Mouse (Mus musculus) hindbrain, embryonic 12.5 days (tissue): ENCODE results near the gene Syt1. TPM values are rescaled to one million over a fixed set of nuclear protein-coding genes. Genes with fewer than 3 reads are reported as not detected.

Experiments used
- ATAC-seq: fragments of 200-750 bp; cut with Nextera tagmentation; 2 replicates; pipeline ENCODE4 v1.8.0; 2017; ENCODE audit warnings: moderate TSS enrichment; ENCODE audit not compliant: low FRiP score
- H3K27ac ChIP-seq: fragments of 300-500 bp; sonication (generic); 2 replicates; pipeline ENCODE4 v1.5.1; 2016; ENCODE audit warnings: mild to moderate bottlenecking
- H3K27me3 ChIP-seq: fragments of 300-500 bp; sonication (generic); 2 replicates; pipeline ENCODE4 v1.6.1; 2016; ENCODE audit warnings: mild to moderate bottlenecking
- H3K36me3 ChIP-seq: fragments of 300-500 bp; sonication (generic); 2 replicates; pipeline ENCODE4 v1.6.1; 2016; ENCODE audit warnings: mild to moderate bottlenecking
- H3K4me1 ChIP-seq: fragments of 300-500 bp; sonication (generic); 2 replicates; pipeline ENCODE4 v1.6.1; 2016
- H3K4me2 ChIP-seq: fragments of 300-500 bp; sonication (generic); replicated peaks from 2 replicates; pipeline ENCODE4 v1.6.1; 2016; ENCODE audit warnings: mild to moderate bottlenecking
- H3K4me3 ChIP-seq: fragments of 300-500 bp; sonication (generic); 2 replicates; pipeline ENCODE4 v1.5.1; 2016; ENCODE audit warnings: mild to moderate bottlenecking
- H3K9ac ChIP-seq: fragments of 300-500 bp; sonication (generic); 2 replicates; pipeline ENCODE4 v1.6.1; 2016; ENCODE audit warnings: mild to moderate bottlenecking, moderate library complexity
- H3K9me3 ChIP-seq: fragments of 300-500 bp; sonication (generic); replicated peaks from 2 replicates; pipeline ENCODE4 v1.6.1; 2016; ENCODE audit warnings: mild to moderate bottlenecking
- WGBS: fragments of 180-500 bp; shearing (Covaris S2); methylation state at CpG from one replicate; pipeline ENCODE4 v1.1.7; 2016; 5-methylcytosine and 5-hydroxymethylcytosine counted together
- polyA plus RNA-seq: library from polyadenylated mRNA; unstranded; fragments of >200 nt; fragmentation: Nextera tagmentation; extraction: Ambion mirVana; gene quantifications from 2 replicates; pipeline ENCODE4 v1.2.1, GENCODE M21; 2016

The Syt1 gene
- polyA plus RNA-seq, 1 experiment from 2014 or later = 40.3 TPM

DNA sequence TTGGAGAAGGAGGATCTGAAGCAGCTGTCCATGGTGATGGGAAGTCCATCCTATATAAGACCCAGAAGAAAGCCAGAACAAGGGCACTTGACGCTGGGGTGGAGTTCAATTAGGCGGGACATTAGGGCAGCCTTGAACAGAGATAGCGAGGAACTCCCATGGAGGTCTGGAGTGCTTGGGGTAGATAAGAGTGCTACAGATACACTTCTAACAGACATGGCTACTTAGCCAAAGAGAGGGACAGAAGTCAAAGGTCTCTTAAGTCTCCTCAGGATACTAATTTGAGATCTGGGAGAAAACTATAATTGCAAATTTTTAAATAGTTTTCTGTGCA is 428.4 kb downstream of the Syt1 start:
- Histone ChIP-seq H3K9me3 (no peaks in the 10 kb centered on the region), H3K36me3 (no peaks in the 10 kb centered on the region), H3K9ac (no peak overlapping the region), H3K27ac (no peak overlapping the region), H3K4me1 (peaks cover 13% of the 10 kb centered on the region), H3K4me3 (no peak overlapping the region), H3K4me2 (no peak overlapping the region), H3K27me3 (no peaks in the 10 kb centered on the region)
- 89% methylated on average over 3 of the region's 3 CpGs for WGBS
- ATAC-seq = no peak

DNA sequence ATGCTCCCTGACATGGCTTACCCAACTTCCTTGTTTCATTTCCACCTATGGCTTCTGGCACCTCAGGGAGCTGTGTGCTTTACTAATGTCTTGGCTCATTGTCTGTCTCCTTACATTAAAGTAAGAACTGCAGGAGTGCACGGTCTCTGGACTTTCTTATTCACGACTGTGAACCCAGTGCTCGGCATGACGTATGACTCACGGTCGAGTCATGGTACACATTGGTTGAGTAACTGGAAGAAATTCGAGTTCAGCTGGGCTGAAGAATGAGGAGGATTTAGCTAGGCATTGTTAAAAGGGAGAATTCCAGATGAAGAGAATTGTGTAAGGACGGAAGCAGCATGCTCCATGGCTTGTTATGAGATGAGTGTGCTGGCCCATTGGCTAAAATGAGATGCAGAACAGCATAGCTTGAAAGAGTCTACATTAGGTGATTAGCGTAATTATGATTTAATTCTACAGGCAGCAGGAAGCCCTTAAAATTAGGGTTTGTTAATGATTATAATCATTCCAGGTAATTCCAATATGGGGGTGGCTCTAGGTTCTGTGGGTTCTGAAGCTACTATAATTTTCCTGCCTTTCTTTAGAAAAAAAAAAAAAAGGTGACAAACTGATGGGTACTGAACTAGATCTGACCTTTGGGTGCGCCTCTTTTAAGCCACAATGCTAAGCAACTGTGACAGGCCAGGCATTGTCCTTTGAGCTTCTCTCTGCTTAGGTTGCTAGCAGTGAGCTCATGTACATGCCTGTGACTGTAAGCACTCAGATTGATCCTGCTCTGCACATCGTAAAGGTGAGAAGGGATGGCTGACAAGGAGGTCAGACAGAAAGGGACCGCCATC is 429.0 kb downstream of the Syt1 start:
- Histone ChIP-seq H3K9ac (no peak overlapping the region), H3K4me1 (peaks cover 13% of the 10 kb centered on the region), H3K9me3 (no peaks in the 10 kb centered on the region), H3K27ac (no peak overlapping the region), H3K36me3 (no peaks in the 10 kb centered on the region), H3K27me3 (no peaks in the 10 kb centered on the region), H3K4me2 (no peak overlapping the region), H3K4me3 (no peak overlapping the region)
- WGBS = 67% methylated on average over 12 of the region's 12 CpGs
- no peak for ATAC-seq

- peak; percentile 27; the same call in 1 of the 2 replicates for ATAC-seq
- H3K4me1 ChIP-seq = peaks cover 13% of the 10 kb centered on the region
- WGBS = 48% methylated on average over 9 of the region's 9 CpGs
- no peak overlapping the region for H3K4me3 ChIP-seq
- H3K27me3 ChIP-seq = no peaks in the 10 kb centered on the region
- no peak overlapping the region for H3K4me2 ChIP-seq
- H3K36me3 ChIP-seq = no peaks in the 10 kb centered on the region
- no peak overlapping the region for H3K9ac ChIP-seq
- H3K27ac ChIP-seq = 0 out of 2 replicates have a peak overlapping the region, but pooled peaks have one; percentile 7
- H3K9me3 ChIP-seq = no peaks in the 10 kb centered on the region
Observed at GRCm38 (mm10) chr10:108580786-108581420, 429.9 kb downstream of the Syt1 start.

GRCm38 (mm10) chr10:108579396-108579795 is 431.4 kb downstream of the Syt1 start:
- Histone ChIP-seq H3K27ac (no peak overlapping the region), H3K9ac (no peak overlapping the region), H3K9me3 (no peaks in the 10 kb centered on the region), H3K4me1 (peaks cover 13% of the 10 kb centered on the region), H3K4me3 (no peak overlapping the region), H3K36me3 (no peaks in the 10 kb centered on the region), H3K4me2 (no peak overlapping the region), H3K27me3 (no peaks in the 10 kb centered on the region)
- WGBS = 80% methylated on average over 4 of the region's 4 CpGs
- ATAC-seq = no peak

DNA sequence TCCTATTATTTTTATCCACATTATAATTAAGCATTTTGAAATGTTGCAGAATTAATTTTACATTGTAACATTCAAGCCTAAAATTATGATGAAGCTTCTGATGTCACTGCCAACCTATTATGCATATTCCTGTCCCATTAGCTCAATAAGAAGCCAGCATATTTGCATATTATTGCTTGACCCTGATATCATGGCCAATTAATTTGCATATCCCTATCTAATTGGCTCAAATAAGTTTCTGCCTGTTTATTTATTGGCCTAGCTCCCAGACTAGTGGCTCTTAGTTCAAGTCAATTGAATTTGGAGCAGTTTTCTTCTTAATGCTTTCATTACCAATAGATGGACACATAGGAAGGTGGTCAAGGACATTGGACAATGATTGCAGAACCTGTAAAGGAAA is 433.2 kb downstream of the Syt1 start:
- Histone ChIP-seq H3K4me3 (no peak overlapping the region), H3K36me3 (no peaks in the 10 kb centered on the region)
- no peak for ATAC-seq

GRCm38 (mm10) chr10:108572764-108573163 is 438.0 kb downstream of the Syt1 start:
- no peak overlapping the region for H3K27ac ChIP-seq
- H3K9ac ChIP-seq = no peak overlapping the region
- peaks cover 14% of the 10 kb centered on the region for H3K4me1 ChIP-seq
- ATAC-seq = no peak
- no peak overlapping the region for H3K4me2 ChIP-seq
- H3K36me3 ChIP-seq = no peaks in the 10 kb centered on the region
- H3K9me3 ChIP-seq = no peaks in the 10 kb centered on the region
- 77% methylated on average over 4 of the region's 4 CpGs for WGBS
- no peaks in the 10 kb centered on the region for H3K27me3 ChIP-seq
- H3K4me3 ChIP-seq = no peak overlapping the region

More for the DNA sequence above, 433.2 kb downstream of the Syt1 start:
- H3K9me3 ChIP-seq = no peaks in the 10 kb centered on the region
- H3K4me2 ChIP-seq = no peak overlapping the region
- H3K9ac ChIP-seq = no peak overlapping the region
- no peaks in the 10 kb centered on the region for H3K27me3 ChIP-seq
- H3K27ac ChIP-seq = no peak overlapping the region
- 0 out of 2 replicates have a peak, but pooled peaks cover 7% of the 10 kb centered on the region for H3K4me1 ChIP-seq

- WGBS = 55% methylated on average over 5 of the region's 5 CpGs
- Histone ChIP-seq H3K4me1 (peaks cover 14% of the 10 kb centered on the region), H3K9me3 (no peaks in the 10 kb centered on the region), H3K9ac (no peak overlapping the region), H3K4me2 (no peak overlapping the region), H3K27me3 (no peaks in the 10 kb centered on the region), H3K4me3 (no peak overlapping the region), H3K36me3 (no peaks in the 10 kb centered on the region), H3K27ac (no peak overlapping the region)
- no peak for ATAC-seq
Observed at GRCm38 (mm10) chr10:108571104-108571503, 439.7 kb downstream of the Syt1 start.

DNA sequence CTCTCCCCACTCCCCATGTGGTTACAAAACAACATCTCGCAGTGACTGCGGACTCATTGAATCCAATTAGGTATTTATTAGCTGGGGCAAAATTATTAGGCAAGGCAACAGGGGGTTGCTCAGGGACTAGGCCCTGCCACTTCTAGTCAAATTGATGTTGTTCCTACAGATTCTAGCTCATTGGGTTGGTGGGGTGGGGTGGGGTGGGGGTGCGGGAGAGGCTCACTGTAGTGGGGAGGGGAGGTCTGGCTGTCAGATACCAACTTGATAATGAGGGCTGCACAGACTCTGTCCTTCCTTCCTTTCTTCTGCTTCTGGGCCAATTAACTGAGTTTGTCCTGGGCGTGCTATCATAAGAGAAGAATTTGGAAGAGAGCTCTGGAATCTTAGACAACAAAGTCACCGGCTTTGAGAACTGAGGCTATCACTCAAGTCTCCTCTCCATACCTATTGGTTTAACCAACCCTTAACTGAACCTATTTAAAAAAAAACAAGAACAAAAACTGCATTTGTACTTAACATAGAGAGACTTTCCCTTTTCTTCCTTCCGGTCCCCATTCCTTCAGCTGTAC is 441.1 kb downstream of the Syt1 start:
- Histone ChIP-seq H3K9ac (no peak overlapping the region), H3K27ac (no peak overlapping the region), H3K4me1 (peaks cover 14% of the 10 kb centered on the region), H3K9me3 (no peaks in the 10 kb centered on the region), H3K27me3 (no peaks in the 10 kb centered on the region), H3K4me3 (no peak overlapping the region), H3K4me2 (no peak overlapping the region), H3K36me3 (no peaks in the 10 kb centered on the region)
- WGBS = 74% methylated on average over 6 of the region's 6 CpGs
- no peak for ATAC-seq

GRCm38 (mm10) chr10:108568925-108569324 is 441.9 kb downstream of the Syt1 start:
- no peak for ATAC-seq

GRCm38 (mm10) chr10:108568136-108568535 is 442.6 kb downstream of the Syt1 start:
- Histone ChIP-seq H3K4me3 (no peak overlapping the region), H3K9ac (no peak overlapping the region), H3K9me3 (no peaks in the 10 kb centered on the region), H3K4me1 (peaks cover 14% of the 10 kb centered on the region), H3K4me2 (no peak overlapping the region), H3K36me3 (no peaks in the 10 kb centered on the region), H3K27ac (no peak overlapping the region), H3K27me3 (no peaks in the 10 kb centered on the region)
- ATAC-seq = peak; percentile 36; the same call in 1 of the 2 replicates
- 8% methylated on average over 8 of the region's 8 CpGs for WGBS

More at GRCm38 (mm10) chr10:108568925-108569324, 441.9 kb downstream of the Syt1 start:
- 60% methylated on average over 6 of the region's 6 CpGs for WGBS
- no peak overlapping the region for H3K9ac ChIP-seq
- no peak overlapping the region for H3K27ac ChIP-seq
- no peak overlapping the region for H3K4me2 ChIP-seq
- no peak overlapping the region for H3K4me3 ChIP-seq
- no peaks in the 10 kb centered on the region for H3K36me3 ChIP-seq
- peaks cover 14% of the 10 kb centered on the region for H3K4me1 ChIP-seq
- no peaks in the 10 kb centered on the region for H3K27me3 ChIP-seq
- H3K9me3 ChIP-seq = no peaks in the 10 kb centered on the region

DNA sequence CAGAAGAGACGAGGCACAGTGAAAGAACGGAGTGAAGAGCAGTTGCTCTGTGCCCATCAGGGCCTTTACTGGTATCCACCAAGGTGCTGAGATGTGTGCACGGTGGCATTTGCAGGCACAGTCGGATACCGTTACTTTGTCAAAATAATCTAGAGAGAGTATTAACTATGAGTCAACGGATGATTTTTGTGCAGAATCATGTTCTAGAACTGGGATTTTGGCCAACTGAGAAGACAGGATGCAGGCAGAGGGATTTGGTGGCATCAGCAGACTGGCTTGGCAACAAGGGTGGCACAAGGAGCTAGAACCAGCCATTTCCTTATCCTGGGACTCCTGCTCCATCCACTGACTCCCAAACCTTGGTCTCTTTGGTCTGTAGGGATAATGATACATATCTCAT is 443.3 kb downstream of the Syt1 start:
- no peak overlapping the region for H3K4me3 ChIP-seq
- 94% methylated on average over 6 of the region's 6 CpGs for WGBS
- H3K36me3 ChIP-seq = no peaks in the 10 kb centered on the region
- no peak overlapping the region for H3K4me2 ChIP-seq
- no peaks in the 10 kb centered on the region for H3K9me3 ChIP-seq
- no peak for ATAC-seq
- H3K27me3 ChIP-seq = no peaks in the 10 kb centered on the region
- peaks cover 14% of the 10 kb centered on the region for H3K4me1 ChIP-seq
- H3K27ac ChIP-seq = no peak overlapping the region
- H3K9ac ChIP-seq = no peak overlapping the region

- Histone ChIP-seq H3K9me3 (no peaks in the 10 kb centered on the region), H3K27ac (peak overlapping the region; percentile 26; the same call in 1 of the 2 replicates), H3K27me3 (no peaks in the 10 kb centered on the region), H3K4me2 (no peak overlapping the region), H3K4me3 (no peak overlapping the region), H3K4me1 (0 out of 2 replicates have a peak, but pooled peaks cover 6% of the 10 kb centered on the region), H3K9ac (no peak overlapping the region), H3K36me3 (no peaks in the 10 kb centered on the region)
- 59% methylated on average over 2 of the region's 2 CpGs for WGBS
- peak; percentile 39 for ATAC-seq
Observed at GRCm38 (mm10) chr10:108559607-108559908, 451.2 kb downstream of the Syt1 start.
